Mouse (Mus musculus) layer of hippocampus, adult 2 months (tissue): ENCODE measurements around the gene Catspere2. TPM values are rescaled to one million over a fixed set of nuclear protein-coding genes. Genes with fewer than 3 reads are reported as not detected.
"Not testable (repeated sequence)": the region's sequence is repeated elsewhere in the genome, so short reads cannot be mapped to it uniquely, and the experiment has no call there.

ENCODE experiments used
- DNase-seq, 2 experiments: peaks; one replicate each; pipeline ENCODE4 v3.0.0; 2022; ENCODE audit warnings: low spot score in 2 of 2
- H3K27ac ChIP-seq: fragments of 200-600 bp; 2 replicates; pipeline ENCODE4 v1.8.1; 2022
- H3K4me3 ChIP-seq: fragments of 200-600 bp; 2 replicates; pipeline ENCODE4 v1.8.1; 2022; ENCODE audit warnings: mild to moderate bottlenecking
- CTCF ChIP-seq: fragments of 200-600 bp; conservative IDR thresholded peaks from 2 replicates; pipeline ENCODE4 v1.8.1; 2022; ENCODE audit warnings: antibody characterized with exemption, mild to moderate bottlenecking, moderate library complexity
- total RNA-seq, 2 experiments: library from RNA; stranded (reverse); gene quantifications; 2 replicates each; pipeline ENCODE4 v1.2.3; 2021

Catspere2 gene
- total RNA-seq, 2 experiments from 2014 or later: 5.4 to 6.4 TPM

- no peak for DNase-seq
- no peak for TF ChIP-seq CTCF
- peak overlapping the region; percentile 64; the same call in 1 of the 2 replicates for H3K27ac ChIP-seq
- peak overlapping the region; percentile 62 for H3K4me3 ChIP-seq
These were observed 205.2 kb downstream of the Catspere2 start for GRCm38 (mm10) chr1:178188386-178188785.

GRCm38 (mm10) chr1:178205701-178206325 lies 222.6 kb downstream of the Catspere2 start:
- no peak for TF ChIP-seq CTCF
- Histone ChIP-seq H3K27ac (peak overlapping the region; percentile 1; the same call in 1 of the 2 replicates), H3K4me3 (no peak overlapping the region)
- no peak for DNase-seq

GRCm38 (mm10) chr1:178207856-178208255 lies 224.6 kb downstream of the Catspere2 start:
- not testable (repeated sequence) for H3K4me3 ChIP-seq, H3K27ac ChIP-seq, DNase-seq

- Histone ChIP-seq H3K4me3 (no peak overlapping the region), H3K27ac (no peak overlapping the region)
- no peak for TF ChIP-seq CTCF
- DNase-seq: no peak
These were observed 226.7 kb downstream of the Catspere2 start for GRCm38 (mm10) chr1:178209966-178210365.

GRCm38 (mm10) chr1:178217157-178217556 lies 233.9 kb downstream of the Catspere2 start:
- Histone ChIP-seq H3K4me3 (no peak overlapping the region), H3K27ac (no peak overlapping the region)
- no peak for TF ChIP-seq CTCF
- no peak for DNase-seq

GRCm38 (mm10) chr1:178218305-178218704 lies 235.1 kb downstream of the Catspere2 start:
- no peak for TF ChIP-seq CTCF
- no peak for DNase-seq
- Histone ChIP-seq H3K4me3 (no peak overlapping the region), H3K27ac (0 out of 2 replicates have a peak overlapping the region, but pooled peaks have one; percentile 18)

GRCm38 (mm10) chr1:178219166-178220077 lies 236.2 kb downstream of the Catspere2 start:
- no peak for TF ChIP-seq CTCF

More at GRCm38 (mm10) chr1:178219166-178220077, 236.2 kb downstream of the Catspere2 start:
- Histone ChIP-seq H3K4me3 (no peak overlapping the region), H3K27ac (no peak overlapping the region)
- no peak for DNase-seq

Other genes with a start within 250 kb of the Catspere2 start
- 10 to 100 TPM; 71.1 to 71.4 TPM for gene Adss, start 186.9 kb upstream of the Catspere2 start, total RNA-seq
- 10 to 100 TPM; 16.0 to 17.9 TPM for gene Desi2, start 204.0 kb downstream of the Catspere2 start, total RNA-seq